Mouse (Mus musculus) forebrain, embryonic 16.5 days (tissue): ENCODE data around the gene Phactr1. TPM values are rescaled to one million over a fixed set of nuclear protein-coding genes. Genes with fewer than 3 reads are reported as not detected.

Experiments used
- ATAC-seq: fragments of 200-750 bp; cut with Nextera tagmentation; 2 replicates; pipeline ENCODE4 v1.8.0; 2017; ENCODE audit warnings: mild to moderate bottlenecking, moderate library complexity
- H3K27ac ChIP-seq: fragments of 300-500 bp; sonication (generic); 2 replicates; pipeline ENCODE4 v1.5.1; 2014; ENCODE audit warnings: low read length, control low read depth
- H3K27me3 ChIP-seq: fragments of 300-500 bp; sonication (generic); replicated peaks from 2 replicates; pipeline ENCODE4 v1.6.1; 2014; ENCODE audit warnings: low read length; ENCODE audit not compliant: control insufficient read depth, insufficient read depth
- H3K36me3 ChIP-seq: fragments of 300-500 bp; sonication (generic); 2 replicates; pipeline ENCODE4 v1.6.1; 2014; ENCODE audit not compliant: control insufficient read depth, insufficient read depth
- H3K4me1 ChIP-seq: fragments of 300-500 bp; sonication (generic); replicated peaks from 2 replicates; pipeline ENCODE4 v1.6.1; 2014; ENCODE audit warnings: low read length; ENCODE audit not compliant: control insufficient read depth, insufficient read depth
- H3K4me2 ChIP-seq: fragments of 300-500 bp; sonication (generic); 2 replicates; pipeline ENCODE4 v1.6.1; 2014; ENCODE audit warnings: mild to moderate bottlenecking, low read length, control low read depth
- H3K4me3 ChIP-seq: fragments of 300-500 bp; sonication (generic); replicated peaks from 2 replicates; pipeline ENCODE4 v1.5.1; 2014; ENCODE audit warnings: mild to moderate bottlenecking, low read length, control low read depth
- H3K9ac ChIP-seq: fragments of 300-500 bp; sonication (generic); replicated peaks from 2 replicates; pipeline ENCODE4 v1.6.1; 2014; ENCODE audit warnings: low read depth, low read length, control low read depth
- H3K9me3 ChIP-seq: fragments of 300-500 bp; sonication (generic); 2 replicates; pipeline ENCODE4 v1.6.1; 2016; ENCODE audit warnings: low read length; ENCODE audit not compliant: control insufficient read depth
- WGBS: fragments of 180-500 bp; shearing (Covaris S2); extraction: QIAGEN DNeasy Blood & Tissue Kit; methylation state at CpG from one replicate; pipeline ENCODE4 v1.1.7; 2014; 5-methylcytosine and 5-hydroxymethylcytosine counted together
- polyA plus RNA-seq: library from polyadenylated mRNA; unstranded; fragments of >200 nt; fragmentation: Nextera tagmentation; extraction: Ambion mirVana; gene quantifications from 2 replicates; pipeline ENCODE4 v1.2.1, GENCODE M21; 2015

The Phactr1 gene
- polyA plus RNA-seq, 1 experiment from 2014 or later: 82.7 TPM

DNA sequence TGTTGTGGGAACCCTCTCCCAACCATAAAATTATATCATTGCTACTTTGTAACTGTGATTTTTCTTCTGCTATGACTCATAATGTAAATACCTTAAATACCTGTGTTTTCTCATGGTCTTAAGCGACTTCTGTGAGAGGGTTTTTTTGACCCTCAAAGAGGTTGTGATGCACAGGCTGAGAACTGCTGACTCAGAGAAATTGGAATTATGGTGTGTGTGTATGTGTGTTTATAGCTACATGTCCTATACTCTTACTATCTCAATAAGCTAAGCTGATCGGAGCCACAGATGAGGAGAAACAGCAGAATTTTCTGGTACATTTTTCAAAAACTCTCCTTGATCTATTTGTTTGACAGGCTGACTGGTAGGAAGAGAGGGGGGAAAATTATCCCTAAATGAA, 239.6 kb downstream of the Phactr1 start:
- H3K4me2 ChIP-seq: no peak overlapping the region
- ATAC-seq: no peak
- no peak overlapping the region for H3K4me3 ChIP-seq
- H3K9me3 ChIP-seq: no peaks in the 10 kb centered on the region
- H3K4me1 ChIP-seq: peaks cover 25% of the 10 kb centered on the region
- H3K27ac ChIP-seq: no peak overlapping the region
- no peak overlapping the region for H3K9ac ChIP-seq
- 92% methylated on average over 2 of the region's 2 CpGs for WGBS
- no peaks in the 10 kb centered on the region for H3K36me3 ChIP-seq
- H3K27me3 ChIP-seq: no peaks in the 10 kb centered on the region; the same call in 1 of the 2 replicates

DNA sequence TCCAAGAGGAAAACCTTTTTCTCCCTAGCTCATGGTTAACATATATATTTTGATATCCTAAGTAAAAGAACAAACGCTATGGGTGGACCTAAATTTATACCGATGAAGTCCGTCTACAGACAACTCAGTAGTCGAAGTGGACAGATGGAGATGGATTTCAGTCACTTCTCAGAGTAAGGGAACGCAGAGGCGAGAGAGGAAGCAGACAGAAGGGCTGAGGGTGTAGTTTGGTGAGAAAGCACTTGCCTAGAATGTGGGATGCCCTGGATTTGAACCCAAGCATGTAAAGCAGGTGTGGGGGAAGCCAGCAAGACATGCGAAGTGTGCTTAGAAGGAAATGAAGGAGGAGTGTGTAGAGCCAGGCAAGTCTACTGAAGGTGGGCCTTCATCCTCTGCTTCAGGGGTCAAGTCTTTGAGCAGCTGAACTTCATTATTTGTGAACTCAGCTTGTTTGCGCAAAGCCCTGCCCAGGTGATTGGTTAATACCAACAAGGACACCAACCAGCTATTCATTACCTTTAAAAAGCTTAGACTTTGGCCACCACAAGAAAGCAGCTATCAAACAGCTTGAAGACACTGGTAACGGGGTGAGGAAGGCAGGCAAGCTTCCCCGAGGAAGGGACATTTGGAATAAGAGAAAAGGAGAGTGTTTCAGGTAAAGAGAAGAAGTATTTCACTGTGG, 241.5 kb downstream of the Phactr1 start:
- Histone ChIP-seq H3K4me2 (no peak overlapping the region), H3K4me1 (peaks cover 14% of the 10 kb centered on the region), H3K9me3 (no peaks in the 10 kb centered on the region), H3K36me3 (no peaks in the 10 kb centered on the region), H3K9ac (no peak overlapping the region), H3K4me3 (no peak overlapping the region), H3K27ac (no peak overlapping the region), H3K27me3 (no peaks in the 10 kb centered on the region)
- whole genome bisulfite sequencing: 89% methylated on average over 10 of the region's 10 CpGs
- no peak for ATAC-seq

DNA sequence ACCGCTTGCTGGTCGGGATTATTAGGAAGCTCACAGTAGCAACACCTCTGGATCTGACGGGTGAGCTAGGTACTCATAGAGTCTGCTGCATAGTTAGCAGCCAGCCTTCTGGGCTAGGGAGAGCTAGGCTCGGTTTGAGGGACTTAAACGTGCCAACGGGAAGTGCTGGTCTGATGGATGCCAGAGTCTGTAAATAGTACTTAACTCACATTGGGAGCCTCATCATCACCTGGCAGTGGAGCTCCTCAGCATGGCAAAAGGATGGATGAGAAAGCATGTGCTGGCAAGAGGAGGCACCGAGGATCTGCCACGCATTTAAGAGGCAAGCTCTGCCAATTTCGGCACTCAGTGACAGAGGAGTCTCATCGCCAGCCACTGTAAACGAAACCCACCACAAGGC, 247.4 kb downstream of the Phactr1 start:
- no peak overlapping the region for H3K4me3 ChIP-seq
- H3K27ac ChIP-seq: no peak overlapping the region
- H3K36me3 ChIP-seq: no peaks in the 10 kb centered on the region
- H3K4me1 ChIP-seq: no peaks in the 10 kb centered on the region
- ATAC-seq: peak; percentile 60
- no peaks in the 10 kb centered on the region for H3K27me3 ChIP-seq
- no peak overlapping the region for H3K4me2 ChIP-seq
- 86% methylated on average over 11 of the region's 11 CpGs for WGBS
- no peak overlapping the region for H3K9ac ChIP-seq
- no peaks in the 10 kb centered on the region for H3K9me3 ChIP-seq

DNA sequence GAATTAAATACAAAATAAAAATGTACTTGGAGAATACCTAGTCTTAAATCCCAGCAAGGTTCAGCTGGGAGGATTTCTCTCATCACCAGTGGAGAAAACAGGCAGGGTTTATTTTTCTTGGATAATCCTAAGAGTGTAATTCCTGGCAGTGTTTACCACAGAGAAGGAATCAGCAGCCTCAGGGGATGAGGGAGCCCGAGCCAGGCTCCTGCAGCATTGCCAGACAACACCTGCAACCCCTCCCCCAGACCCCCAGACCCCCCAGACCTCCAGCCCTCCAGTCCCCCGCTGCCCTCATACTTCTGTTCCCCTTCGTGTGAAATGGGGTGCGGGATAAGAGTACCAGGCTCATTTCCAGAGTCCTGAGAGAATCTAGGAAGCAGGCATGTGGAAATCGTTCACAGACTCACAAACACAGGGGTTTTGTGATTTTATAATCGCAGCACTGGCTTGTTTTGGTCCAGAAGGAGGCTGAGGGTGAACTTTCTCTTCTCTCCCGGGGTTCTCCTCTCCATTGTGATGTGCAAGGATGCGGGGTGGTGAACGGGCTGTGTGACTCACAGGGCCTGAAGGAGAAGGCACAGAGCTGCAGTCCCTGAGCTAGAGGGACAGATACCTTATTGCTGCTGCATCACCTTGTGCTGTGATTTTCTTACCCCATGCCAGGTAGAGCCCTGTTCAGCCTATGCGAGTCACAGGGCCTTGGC, 249.3 kb downstream of the Phactr1 start:
- Histone ChIP-seq H3K4me3 (no peak overlapping the region), H3K27ac (no peak overlapping the region), H3K4me1 (peaks cover 7% of the 10 kb centered on the region), H3K4me2 (no peak overlapping the region), H3K27me3 (no peaks in the 10 kb centered on the region), H3K9ac (no peak overlapping the region), H3K36me3 (no peaks in the 10 kb centered on the region), H3K9me3 (no peaks in the 10 kb centered on the region)
- 47% methylated on average over 10 of the region's 10 CpGs for WGBS
- no peak for ATAC-seq

DNA sequence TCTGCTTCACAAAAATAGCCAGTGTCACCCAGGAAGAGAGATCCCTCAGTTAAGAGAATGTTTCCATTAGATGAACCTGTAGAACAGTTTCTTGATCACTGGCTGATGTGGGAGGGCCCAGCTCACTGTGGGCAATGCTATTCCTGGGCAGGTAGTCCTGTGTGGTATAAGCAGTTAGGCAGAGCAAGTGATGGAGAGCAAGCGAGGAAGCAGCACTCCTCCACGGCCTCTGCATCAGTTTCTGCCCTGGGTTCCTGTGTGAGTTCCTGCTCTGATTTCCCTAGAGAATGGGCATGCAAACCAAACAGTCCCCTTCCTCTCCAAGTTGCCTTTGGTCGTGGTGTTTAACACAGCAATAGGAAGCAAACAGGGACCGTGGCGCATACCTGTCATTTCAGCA, 251.6 kb downstream of the Phactr1 start:
- ATAC-seq: no peak
- Histone ChIP-seq H3K9ac (no peak overlapping the region), H3K4me1 (peaks cover 13% of the 10 kb centered on the region), H3K4me3 (no peak overlapping the region), H3K27me3 (no peaks in the 10 kb centered on the region), H3K4me2 (no peak overlapping the region), H3K27ac (no peak overlapping the region), H3K9me3 (no peaks in the 10 kb centered on the region), H3K36me3 (no peaks in the 10 kb centered on the region)
- WGBS: 97% methylated on average over 5 of the region's 5 CpGs

DNA sequence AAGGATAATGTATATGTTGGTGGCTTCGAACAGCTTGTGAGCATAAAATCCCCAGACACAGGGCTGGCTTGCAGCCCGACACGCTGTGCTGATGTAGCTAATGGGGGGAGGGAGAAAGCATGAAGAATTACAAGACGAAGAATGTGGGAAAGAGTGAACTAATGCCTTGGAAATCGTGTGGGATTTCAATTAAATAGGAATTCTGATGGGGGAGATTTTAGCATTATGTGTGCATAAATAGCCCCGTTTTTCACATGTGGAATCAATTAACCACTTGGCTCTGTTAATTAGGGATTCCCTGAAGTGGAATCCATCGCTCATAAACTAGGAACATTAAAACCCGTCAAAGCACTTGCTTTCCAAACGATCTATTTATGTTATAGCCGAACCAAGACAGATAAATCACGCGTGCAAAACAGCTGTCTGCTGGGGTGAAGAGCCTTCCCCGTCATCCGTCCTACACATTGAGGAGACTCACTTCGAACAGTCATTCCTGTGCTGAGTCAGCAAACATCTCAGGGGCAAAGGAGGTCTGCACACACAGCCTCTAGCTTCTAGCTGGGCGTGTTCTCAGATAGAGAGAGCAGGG, 254.2 kb downstream of the Phactr1 start:
- Histone ChIP-seq H3K9ac (no peak overlapping the region), H3K4me3 (no peak overlapping the region), H3K27ac (peak overlapping the region; percentile 53), H3K36me3 (no peaks in the 10 kb centered on the region), H3K4me2 (peak overlapping the region; percentile 22), H3K9me3 (no peaks in the 10 kb centered on the region), H3K27me3 (no peaks in the 10 kb centered on the region), H3K4me1 (peaks cover 13% of the 10 kb centered on the region)
- peak; percentile 47; the same call in 1 of the 2 replicates for ATAC-seq
- WGBS: 20% methylated on average over 16 of the region's 16 CpGs

DNA sequence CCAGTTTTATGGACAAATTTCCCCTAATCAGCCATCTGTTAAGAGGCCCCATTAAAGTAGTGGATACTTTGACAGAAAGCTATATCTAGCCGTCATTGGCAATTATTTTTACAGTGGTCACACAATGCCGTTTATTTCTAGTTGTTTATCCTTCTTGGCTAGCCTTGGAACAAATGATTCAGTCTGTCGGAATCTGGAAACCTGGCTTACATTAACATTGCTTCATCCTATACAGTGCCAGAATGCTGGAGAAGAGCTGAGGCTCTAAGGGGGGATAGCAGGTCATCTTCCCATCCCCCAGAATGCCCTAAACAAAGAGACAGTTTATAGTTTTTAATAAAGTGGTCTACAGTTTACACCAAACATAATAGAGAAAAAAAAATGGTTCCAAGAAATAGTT, 257.4 kb downstream of the Phactr1 start:
- 87% methylated on average over 3 of the region's 3 CpGs for WGBS
- no peaks in the 10 kb centered on the region for H3K36me3 ChIP-seq
- H3K4me3 ChIP-seq: no peak overlapping the region
- no peak overlapping the region for H3K27ac ChIP-seq
- no peak overlapping the region for H3K4me2 ChIP-seq
- no peaks in the 10 kb centered on the region for H3K9me3 ChIP-seq
- no peaks in the 10 kb centered on the region for H3K27me3 ChIP-seq
- no peak for ATAC-seq
- H3K9ac ChIP-seq: no peak overlapping the region
- peaks cover 13% of the 10 kb centered on the region for H3K4me1 ChIP-seq

DNA sequence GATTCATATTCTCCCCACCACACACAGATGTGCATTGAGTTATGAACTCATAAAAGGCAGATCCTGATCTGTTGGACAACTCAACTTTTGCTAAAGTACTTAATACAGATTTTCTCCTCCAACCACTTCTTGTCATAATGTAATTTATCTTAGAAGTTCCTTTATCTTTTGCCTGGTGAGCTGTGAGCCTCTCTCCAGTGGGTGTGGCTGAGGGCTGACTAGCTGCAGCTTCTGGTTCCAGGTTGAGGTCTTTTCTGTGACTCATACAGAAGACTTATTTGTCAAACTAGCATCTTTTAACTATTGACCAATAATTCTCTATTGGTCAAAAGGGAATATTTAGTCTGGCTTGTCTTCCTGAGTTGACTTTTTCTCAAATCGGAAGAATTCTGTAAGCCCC, 257.9 kb downstream of the Phactr1 start:
- H3K27ac ChIP-seq: no peak overlapping the region
- WGBS: 96% methylated on average over 1 of the region's 1 CpGs
- no peaks in the 10 kb centered on the region for H3K36me3 ChIP-seq
- H3K4me1 ChIP-seq: peaks cover 13% of the 10 kb centered on the region
- H3K27me3 ChIP-seq: no peaks in the 10 kb centered on the region
- no peak overlapping the region for H3K9ac ChIP-seq
- ATAC-seq: no peak
- no peak overlapping the region for H3K4me3 ChIP-seq
- H3K4me2 ChIP-seq: no peak overlapping the region
- no peaks in the 10 kb centered on the region for H3K9me3 ChIP-seq

DNA sequence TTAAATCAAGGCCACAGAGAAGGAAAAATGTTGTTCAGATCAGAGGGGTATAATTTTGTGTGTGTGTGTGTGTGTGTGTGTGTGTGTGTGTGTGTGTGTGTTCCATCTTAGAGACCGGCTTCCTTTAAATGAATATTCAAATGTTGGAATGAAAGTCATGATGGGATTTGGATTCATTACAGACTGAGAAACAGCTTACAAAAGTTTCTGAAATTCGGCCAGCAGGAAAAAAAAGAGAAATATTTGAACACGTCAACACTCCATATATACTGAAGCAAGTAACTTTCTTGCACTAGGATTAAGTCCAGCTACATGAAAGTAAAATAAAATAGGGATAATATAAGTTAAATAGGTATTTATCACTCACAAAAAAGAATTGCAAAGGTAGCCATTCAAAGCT, 259.8 kb downstream of the Phactr1 start:
- Histone ChIP-seq H3K4me3 (no peak overlapping the region), H3K9ac (no peak overlapping the region), H3K27me3 (no peaks in the 10 kb centered on the region), H3K9me3 (no peaks in the 10 kb centered on the region), H3K4me1 (no peaks in the 10 kb centered on the region), H3K4me2 (no peak overlapping the region), H3K36me3 (no peaks in the 10 kb centered on the region), H3K27ac (no peak overlapping the region)
- ATAC-seq: no peak
- WGBS: 64% methylated on average over 3 of the region's 3 CpGs
